Mouse (Mus musculus): ENCODE data around the gene Vti1b. TPM values are rescaled to one million over a fixed set of nuclear protein-coding genes. Genes with fewer than 3 reads are reported as not detected.

Vti1b gene
- 27.7 and 44.0 TPM in 2 replicates for polyA plus RNA-seq (2012; rRNA removed)
- polyA plus RNA-seq (2014; fragmentation: Nextera tagmentation; extraction: Ambion mirVana), result 85.7 and 94.6 TPM in 2 replicates

GRCm38 (mm10) chr12:79172019-79172941 lies at the start of gene Vti1b:
Gene Vti1b (minus strand): TSS chr12:79172667.
- Histone ChIP-seq H3K27me3 (ENCODE audit: control insufficient read depth, insufficient read depth, low read length) (no peaks in the 10 kb centered on the region), H3K36me3 (ENCODE audit: control insufficient read depth, insufficient read depth, low read length) (peaks cover 22% of the 10 kb centered on the region), H3K4me2 (replicated peaks; ENCODE audit: low read depth, low read length, severe bottlenecking) (peak within 1 kb of the TSS; percentile 69), H3K4me3 (replicated peaks; ENCODE audit: low read length) (peak within 1 kb of the TSS; percentile 74), H3K9ac (ENCODE audit: low read depth, low read length, severe bottlenecking) (peak within 1 kb of the TSS; percentile 82), H3K27ac (replicated peaks; ENCODE audit: low read depth, low read length) (peak within 1 kb of the TSS; percentile 92), H3K9me3 (ENCODE audit: control insufficient read depth, low read length) (no peaks in the 10 kb centered on the region), H3K4me1 (ENCODE audit: control insufficient read depth, insufficient read depth, low read length) (peaks cover 5% of the 10 kb centered on the region; the same call in 1 of the 2 replicates)
- DNase-seq (ENCODE audit: low spot score), result peak; percentile 86
- ATAC-seq (ENCODE audit: low FRiP score, low read depth), result peak; percentile 96
- TF ChIP-seq POLR2A (IDR thresholded peaks at IDR 0.05; ENCODE audit: borderline replicate concordance, extremely low read depth, insufficient read depth, insufficient read length), result 0 out of 2 replicates have a peak, but pooled peaks have one; percentile 28
- WGBS, result under 1% methylated on average over 67 of the region's 73 CpGs

- H3K4me2 ChIP-seq (replicated peaks; ENCODE audit: low read depth, low read length, severe bottlenecking), result no peak overlapping the region
- no peak for TF ChIP-seq POLR2A (IDR thresholded peaks at IDR 0.05; ENCODE audit: borderline replicate concordance, extremely low read depth, insufficient read depth, insufficient read length)
- no peaks in the 10 kb centered on the region for H3K4me1 ChIP-seq (ENCODE audit: control insufficient read depth, insufficient read depth, low read length)
- ATAC-seq (ENCODE audit: low FRiP score, low read depth), result no peak
- no peak overlapping the region for H3K4me3 ChIP-seq (replicated peaks; ENCODE audit: low read length)
- no peak for DNase-seq (ENCODE audit: low spot score)
- 47% methylated on average over 5 of the region's 5 CpGs for WGBS
- H3K27me3 ChIP-seq (ENCODE audit: control insufficient read depth, insufficient read depth, low read length), result no peaks in the 10 kb centered on the region
- H3K27ac ChIP-seq (replicated peaks; ENCODE audit: low read depth, low read length), result no peak overlapping the region
- H3K36me3 ChIP-seq (ENCODE audit: control insufficient read depth, insufficient read depth, low read length), result no peaks in the 10 kb centered on the region
- H3K9me3 ChIP-seq (ENCODE audit: control insufficient read depth, low read length), result no peaks in the 10 kb centered on the region
- no peak overlapping the region for H3K9ac ChIP-seq (ENCODE audit: low read depth, low read length, severe bottlenecking)
These were observed 45.0 kb upstream of the Vti1b start for GRCm38 (mm10) chr12:79217511-79217910.

GRCm38 (mm10) chr12:79211447-79211846 lies 39.0 kb upstream of the Vti1b start:
- Histone ChIP-seq H3K36me3 (ENCODE audit: control insufficient read depth, insufficient read depth, low read length) (no peaks in the 10 kb centered on the region), H3K9ac (ENCODE audit: low read depth, low read length, severe bottlenecking) (no peak overlapping the region), H3K27me3 (ENCODE audit: control insufficient read depth, insufficient read depth, low read length) (no peaks in the 10 kb centered on the region), H3K4me1 (ENCODE audit: control insufficient read depth, insufficient read depth, low read length) (no peaks in the 10 kb centered on the region), H3K4me2 (replicated peaks; ENCODE audit: low read depth, low read length, severe bottlenecking) (no peak overlapping the region), H3K27ac (replicated peaks; ENCODE audit: low read depth, low read length) (no peak overlapping the region), H3K4me3 (replicated peaks; ENCODE audit: low read length) (no peak overlapping the region), H3K9me3 (ENCODE audit: control insufficient read depth, low read length) (no peaks in the 10 kb centered on the region)
- 82% methylated on average over 8 of the region's 8 CpGs for WGBS
- ATAC-seq (ENCODE audit: low FRiP score, low read depth) (no peak), DNase-seq (ENCODE audit: low spot score) (no peak)
- no peak for TF ChIP-seq POLR2A (IDR thresholded peaks at IDR 0.05; ENCODE audit: borderline replicate concordance, extremely low read depth, insufficient read depth, insufficient read length)

- Histone ChIP-seq H3K4me1 (ENCODE audit: control insufficient read depth, insufficient read depth, low read length) (no peaks in the 10 kb centered on the region), H3K4me2 (replicated peaks; ENCODE audit: low read depth, low read length, severe bottlenecking) (peak within 1 kb of the TSS; percentile 56), H3K9ac (ENCODE audit: low read depth, low read length, severe bottlenecking) (peak within 1 kb of the TSS; percentile 41), H3K4me3 (replicated peaks; ENCODE audit: low read length) (peak within 1 kb of the TSS; percentile 38), H3K27ac (replicated peaks; ENCODE audit: low read depth, low read length) (no peak within 1 kb of the TSS), H3K36me3 (ENCODE audit: control insufficient read depth, insufficient read depth, low read length) (no peaks in the 10 kb centered on the region), H3K9me3 (ENCODE audit: control insufficient read depth, low read length) (no peaks in the 10 kb centered on the region), H3K27me3 (ENCODE audit: control insufficient read depth, insufficient read depth, low read length) (no peaks in the 10 kb centered on the region)
- WGBS, result 3% methylated on average over 13 of the region's 13 CpGs
- no peak; the same call in 1 of the 2 replicates for ATAC-seq (ENCODE audit: low FRiP score, low read depth)
- TF ChIP-seq POLR2A (IDR thresholded peaks at IDR 0.05; ENCODE audit: borderline replicate concordance, extremely low read depth, insufficient read depth, insufficient read length), result no peak
- peak; percentile 49 for DNase-seq (ENCODE audit: low spot score)
These were observed 36.4 kb upstream of the Vti1b start, which contains the start of gene Rdh12 for GRCm38 (mm10) chr12:79208703-79209464. Gene Rdh12 (plus strand): TSS chr12:79208914.

GRCm38 (mm10) chr12:79201882-79202281 lies 29.4 kb upstream of the Vti1b start:
- Histone ChIP-seq H3K27me3 (ENCODE audit: control insufficient read depth, insufficient read depth, low read length) (no peaks in the 10 kb centered on the region), H3K9ac (ENCODE audit: low read depth, low read length, severe bottlenecking) (no peak overlapping the region), H3K36me3 (ENCODE audit: control insufficient read depth, insufficient read depth, low read length) (no peaks in the 10 kb centered on the region), H3K9me3 (ENCODE audit: control insufficient read depth, low read length) (no peaks in the 10 kb centered on the region), H3K27ac (replicated peaks; ENCODE audit: low read depth, low read length) (no peak overlapping the region), H3K4me3 (replicated peaks; ENCODE audit: low read length) (no peak overlapping the region), H3K4me1 (ENCODE audit: control insufficient read depth, insufficient read depth, low read length) (no peaks in the 10 kb centered on the region), H3K4me2 (replicated peaks; ENCODE audit: low read depth, low read length, severe bottlenecking) (no peak overlapping the region)
- DNase-seq (ENCODE audit: low spot score), result no peak
- 71% methylated on average over 3 of the region's 3 CpGs for WGBS
- ATAC-seq (ENCODE audit: low FRiP score, low read depth), result no peak
- TF ChIP-seq POLR2A (IDR thresholded peaks at IDR 0.05; ENCODE audit: borderline replicate concordance, extremely low read depth, insufficient read depth, insufficient read length), result no peak
